Mouse (Mus musculus): ENCODE measurements around the gene Prdm2. TPM values are rescaled to one million over a fixed set of nuclear protein-coding genes. Genes with fewer than 3 reads are reported as not detected.

Prdm2 gene
- total RNA-seq, 2 experiments from 2014 or later: 16.2 to 21.1 TPM

- DNase-seq: no peak
Observed at GRCm38 (mm10) chr4:143211584-143212340, 1.0 kb downstream of the Prdm2 start.

DNA sequence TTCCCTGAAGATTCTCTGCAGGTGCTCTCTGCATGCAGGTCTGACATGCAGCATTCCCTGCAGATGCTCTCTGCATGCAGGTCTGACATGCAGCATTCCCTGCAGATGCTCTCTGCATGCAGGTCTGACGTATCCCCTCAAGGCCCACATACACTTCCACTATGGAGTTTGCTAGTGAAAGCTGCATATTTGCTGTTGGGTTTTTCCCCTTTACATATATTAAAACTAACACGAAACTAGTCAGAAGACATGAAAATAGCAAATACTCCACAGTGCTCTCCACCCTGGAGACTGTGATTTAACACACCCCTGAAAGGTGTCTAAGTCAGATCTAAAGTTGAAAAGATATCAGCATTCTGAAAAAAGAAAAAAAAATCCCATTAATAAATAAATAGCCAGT is 2.8 kb downstream of the Prdm2 start:
- DNase-seq: no peak

DNA sequence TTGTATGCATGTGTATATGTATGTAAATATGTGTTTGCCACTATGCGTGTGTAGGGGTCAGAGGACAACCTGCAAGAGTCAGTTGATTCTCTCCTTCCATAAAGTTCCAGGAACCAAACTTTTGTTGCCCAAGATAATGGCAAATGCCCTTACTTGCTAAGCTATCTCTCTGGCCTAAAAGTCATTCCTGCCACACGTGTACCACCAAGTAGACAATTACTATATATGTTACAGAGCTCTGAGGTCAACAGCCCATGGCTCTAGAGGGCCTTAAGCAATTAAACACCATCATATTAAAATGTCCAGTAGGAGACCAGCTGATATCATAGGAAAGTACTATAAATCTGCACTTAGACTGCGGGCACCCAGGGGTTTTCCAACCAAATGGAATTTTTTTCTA is 10.1 kb downstream of the Prdm2 start:
- no peak for DNase-seq

GRCm38 (mm10) chr4:143198371-143198770 is 14.4 kb downstream of the Prdm2 start:
- DNase-seq: no peak

- DNase-seq: no peak
Observed at GRCm38 (mm10) chr4:143197845-143198356, 14.9 kb downstream of the Prdm2 start.

DNA sequence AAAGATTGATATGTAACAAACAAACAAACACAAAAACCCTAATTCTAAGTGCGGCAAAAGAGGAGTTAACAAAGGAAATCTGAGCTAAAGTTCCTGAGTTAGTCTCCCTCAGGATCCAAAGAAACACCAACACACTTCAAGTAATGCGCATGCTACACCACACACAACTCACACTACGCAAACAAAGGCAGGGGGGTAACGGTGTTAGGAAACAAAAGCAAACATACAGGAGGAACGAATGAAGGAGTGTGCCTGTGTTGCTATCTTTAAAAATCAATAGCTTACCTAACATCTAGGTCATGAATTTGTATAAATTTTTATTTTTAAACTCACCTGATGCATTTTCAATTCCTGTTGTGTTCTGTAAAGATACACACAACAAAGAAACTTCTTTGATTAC is 18.5 kb downstream of the Prdm2 start:
- no peak for DNase-seq

GRCm38 (mm10) chr4:143193164-143193563 is 19.6 kb downstream of the Prdm2 start:
- no peak for DNase-seq

DNA sequence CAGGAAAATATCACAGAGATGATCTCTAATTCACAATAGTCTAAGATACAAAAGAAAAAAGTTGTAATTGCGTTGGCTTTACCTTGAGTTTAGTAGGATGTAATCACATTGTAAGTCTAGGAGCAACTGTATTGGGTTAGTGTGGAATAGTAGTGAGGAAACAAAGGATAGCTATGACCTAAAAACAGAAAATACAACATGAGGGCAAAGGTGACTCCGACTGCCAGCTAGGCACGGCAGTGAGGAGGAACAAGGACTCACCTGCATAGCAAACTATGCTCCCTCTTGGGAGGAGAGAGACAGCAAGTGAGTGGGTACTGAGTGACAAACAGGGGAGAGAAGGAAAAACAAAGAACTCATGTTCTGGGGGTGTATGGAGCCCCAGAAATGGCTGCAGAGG is 21.0 kb downstream of the Prdm2 start:
- DNase-seq: no peak

DNA sequence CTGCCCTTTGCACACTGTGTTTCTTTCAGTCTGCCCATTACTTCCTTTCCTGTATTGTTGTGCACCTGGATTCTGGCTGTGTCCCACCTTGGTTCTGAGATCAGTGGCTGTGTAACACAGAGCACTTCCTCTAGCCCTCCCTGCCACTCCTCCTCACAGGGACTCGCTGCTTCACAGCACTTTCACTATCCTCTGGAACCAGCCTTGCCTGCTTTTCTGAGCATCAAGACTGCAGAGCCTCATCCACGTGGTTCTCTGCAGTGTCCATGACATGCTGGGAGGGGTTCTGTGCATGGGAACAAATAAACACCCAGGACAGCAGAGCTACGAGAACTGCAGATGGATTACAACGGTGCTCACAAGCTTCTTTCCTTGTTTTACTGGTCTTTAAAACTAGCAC is 22.1 kb downstream of the Prdm2 start:
- DNase-seq: no peak

DNA sequence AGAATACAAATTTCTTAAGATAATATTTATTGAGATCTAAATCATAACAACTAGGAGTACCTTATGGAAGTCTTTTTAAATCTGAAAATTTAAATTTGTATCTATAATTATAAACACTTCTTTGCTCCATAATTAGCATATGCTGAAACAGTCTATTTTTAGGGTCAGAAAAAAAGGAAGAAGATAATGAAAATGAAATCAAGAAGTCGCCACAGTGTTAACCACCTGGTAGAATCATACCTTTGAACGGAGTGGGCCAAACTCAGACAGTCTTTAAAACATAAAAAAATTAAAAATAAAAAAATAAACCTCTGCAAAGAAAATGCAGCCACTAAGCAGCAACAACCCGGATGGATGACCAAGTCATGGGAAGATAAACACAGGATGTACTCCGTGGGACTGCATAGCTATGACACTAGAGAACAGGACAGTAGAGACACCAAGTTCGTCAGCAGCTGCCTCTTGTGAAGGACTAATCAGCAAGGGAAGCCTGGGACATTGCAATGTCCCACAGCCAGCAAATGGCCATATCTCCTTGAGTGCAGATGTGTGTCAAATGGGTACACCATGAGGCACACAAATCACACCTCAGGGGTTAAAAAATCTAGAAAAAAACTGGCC is 24.1 kb downstream of the Prdm2 start:
- DNase-seq: no peak

DNA sequence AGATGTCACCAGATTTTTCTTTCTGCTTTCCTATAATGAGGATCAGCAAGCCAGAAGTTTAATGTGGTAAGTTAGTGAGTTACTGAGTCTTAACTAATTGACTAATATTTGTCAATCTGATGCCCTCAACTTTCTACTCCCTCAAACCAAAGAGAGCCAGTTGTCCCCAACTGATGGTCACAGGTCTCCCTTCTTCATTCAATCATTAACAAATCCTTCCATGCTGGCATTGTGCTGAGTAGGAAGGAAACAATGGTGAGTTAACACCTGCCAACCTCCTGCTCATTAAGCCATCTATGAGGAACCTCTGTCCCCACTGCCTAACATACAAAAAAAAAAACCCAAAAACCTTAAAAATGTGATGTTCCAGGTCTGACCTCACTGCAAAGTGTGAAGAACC is 26.7 kb downstream of the Prdm2 start:
- DNase-seq: no peak

GRCm38 (mm10) chr4:143185496-143185895 is 27.3 kb downstream of the Prdm2 start:
- DNase-seq: no peak

- DNase-seq: no peak
Observed at GRCm38 (mm10) chr4:143183141-143183540, 29.7 kb downstream of the Prdm2 start.

DNA sequence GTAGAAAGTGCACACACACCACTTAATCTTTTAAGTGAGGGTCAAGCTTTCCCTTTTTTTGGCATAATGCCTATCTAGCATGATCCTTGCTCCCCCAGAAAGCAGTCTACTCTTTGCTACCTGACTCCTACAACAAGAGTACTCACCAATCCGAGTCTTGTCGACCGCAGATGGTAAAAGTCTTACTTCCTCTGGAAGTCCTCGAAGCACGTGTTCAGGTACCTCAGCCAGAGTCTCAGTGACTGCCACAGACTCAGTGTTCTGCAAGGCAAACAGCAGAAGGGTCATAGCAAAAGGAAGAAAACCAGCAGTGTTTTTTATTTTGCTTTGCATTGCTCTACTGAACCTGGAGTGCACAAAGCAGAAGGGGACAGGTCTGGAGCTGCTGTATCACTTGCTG is 32.1 kb downstream of the Prdm2 start:
- DNase-seq: no peak

GRCm38 (mm10) chr4:143171600-143172290 is 41.0 kb downstream of the Prdm2 start:
- no peak for DNase-seq

DNA sequence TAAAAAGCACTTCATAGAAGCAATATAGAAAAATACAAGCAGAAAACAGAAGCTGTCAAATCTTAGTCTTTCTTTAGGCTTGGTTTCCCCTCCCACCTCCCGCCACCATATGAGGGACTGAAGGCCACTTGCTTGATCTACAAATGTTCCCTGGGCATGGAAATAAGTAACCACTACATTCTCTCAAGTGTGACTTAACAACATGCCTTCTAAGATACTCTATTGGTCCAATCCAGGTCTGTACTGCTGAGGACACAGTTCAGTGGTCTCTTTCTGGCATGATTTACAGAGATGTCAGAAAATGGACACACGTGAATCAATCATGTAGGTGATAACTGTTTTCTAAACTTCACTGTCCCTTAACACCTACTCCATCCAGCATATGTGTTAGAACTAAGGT is 42.5 kb downstream of the Prdm2 start:
- no peak for DNase-seq

- DNase-seq: no peak
Observed at GRCm38 (mm10) chr4:143168093-143168492, 44.7 kb downstream of the Prdm2 start.

DNA sequence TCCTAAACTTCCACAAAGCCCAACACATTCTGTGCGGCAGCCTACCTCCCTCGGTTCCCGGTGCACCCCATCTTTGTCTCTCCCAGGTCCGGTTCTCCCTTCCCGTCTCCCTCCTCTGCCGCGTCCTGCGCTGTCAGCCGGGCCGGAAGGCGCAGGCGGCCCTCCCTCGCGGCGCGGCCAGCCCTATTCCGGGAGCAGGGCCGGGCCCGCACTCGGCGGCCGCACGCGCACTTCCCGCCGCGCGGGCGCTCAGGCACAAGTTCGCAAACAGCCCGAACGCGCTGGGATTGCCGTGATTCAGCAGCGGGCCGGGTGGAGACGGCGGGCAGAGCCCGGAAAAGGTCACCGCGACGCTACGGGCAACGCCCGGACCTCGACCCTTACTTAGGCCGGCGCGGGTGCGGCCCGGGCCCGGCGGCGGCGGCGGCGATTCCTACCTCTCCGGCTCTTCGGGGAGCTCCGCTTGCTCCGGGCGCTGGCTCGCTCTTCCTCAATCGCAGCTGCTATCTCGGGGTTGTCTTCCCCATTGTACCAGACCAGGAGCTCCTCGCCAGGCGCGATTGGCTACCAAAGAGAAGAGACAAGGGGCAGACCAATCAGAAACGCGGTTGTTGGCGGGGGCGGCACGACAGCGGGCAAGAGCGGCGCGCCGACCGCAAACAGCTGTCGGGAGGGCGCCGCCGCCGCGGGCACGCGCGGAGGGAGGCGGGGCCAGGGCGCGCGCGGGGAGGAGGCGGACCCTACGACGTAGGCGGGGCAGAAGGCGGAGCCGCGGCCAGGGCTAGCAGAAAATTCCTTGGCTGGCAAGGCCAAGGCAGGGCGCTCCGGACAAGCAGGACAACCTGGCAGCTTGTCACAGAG is 50.9 kb downstream of the Prdm2 start:
- DNase-seq: peak; percentile 99

GRCm38 (mm10) chr4:143160826-143161225 is 52.0 kb downstream of the Prdm2 start:
- no peak for DNase-seq

GRCm38 (mm10) chr4:143159336-143159735 is 53.5 kb downstream of the Prdm2 start:
- no peak for DNase-seq

DNA sequence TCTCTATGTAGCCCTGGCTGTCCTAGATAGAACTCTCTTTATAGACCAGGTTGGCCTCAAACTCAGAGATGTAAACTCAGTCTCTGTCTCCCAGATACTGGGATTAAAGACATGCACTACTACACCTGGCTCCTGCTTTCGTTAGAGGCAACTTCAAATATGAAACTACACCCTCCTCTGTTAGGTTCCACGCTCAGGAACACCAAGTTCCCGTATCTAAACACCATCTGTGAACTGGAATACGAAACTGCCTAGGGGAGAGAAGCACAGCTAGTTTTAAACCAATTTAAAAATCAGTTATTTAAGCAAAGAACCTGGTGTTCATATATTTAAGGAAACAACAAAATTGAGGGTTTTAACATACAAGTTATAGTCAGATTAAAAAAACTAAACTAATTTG is 56.9 kb downstream of the Prdm2 start:
- DNase-seq: no peak

GRCm38 (mm10) chr4:143155036-143155435 is 57.8 kb downstream of the Prdm2 start:
- DNase-seq: no peak
